Mouse (Mus musculus): ENCODE results near the gene Jade1.

DNA sequence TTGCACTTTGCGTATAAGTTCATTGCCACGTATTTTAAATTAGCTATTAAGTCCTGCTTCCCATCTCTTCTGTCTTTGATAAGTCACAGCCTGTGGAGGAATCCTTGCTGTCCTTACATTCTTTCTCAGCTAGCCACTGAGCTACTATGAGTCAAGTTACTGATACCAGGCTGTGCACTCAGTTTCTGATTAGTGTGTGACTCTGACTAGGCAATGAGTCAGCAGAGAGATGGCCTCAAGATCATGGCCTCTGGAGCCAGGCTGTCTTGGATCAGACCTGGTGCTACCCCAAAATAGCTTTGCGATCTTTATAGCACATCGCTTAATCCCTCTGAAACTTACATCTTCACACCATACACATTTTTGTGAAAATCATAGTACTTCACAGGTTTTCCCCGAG is 8.2 kb upstream of the Jade1 start:
- TF ChIP-seq CTCF (IDR thresholded peaks at IDR 0.05; ENCODE audit: low read depth) (no peak), EP300 (optimal IDR thresholded peaks at IDR 0.05) (no peak)

Measured in stomach, postnatal 0 days (tissue).